Mouse (Mus musculus): ENCODE measurements around the gene Tssc4. TPM values are rescaled to one million over a fixed set of nuclear protein-coding genes. Genes with fewer than 3 reads are reported as not detected.

Gene Tssc4
- total RNA-seq, 2 experiments from 2014 or later = 15.3 TPM

GRCm38 (mm10) chr7:143064226-143064625, 4.8 kb upstream of the Tssc4 start:
- no peak for DNase-seq
- intact Hi-C loops (cut with DNase I) = no loop called here

GRCm38 (mm10) chr7:143065692-143066091, 3.4 kb upstream of the Tssc4 start:
- DNase-seq = no peak
- intact Hi-C loops (cut with DNase I) = no loop called here

GRCm38 (mm10) chr7:143067469-143067868, 1.6 kb upstream of the Tssc4 start:
- DNase-seq = no peak
- intact Hi-C loops (cut with DNase I) = no loop called here

- intact Hi-C loops (cut with DNase I) = loop anchor here (2.0 kb wide), 1 partner anchor 13 kb away; no protein-coding TSS in a partner anchor
Measured at GRCm38 (mm10) chr7:143067897-143068296, 1.2 kb upstream of the Tssc4 start.

GRCm38 (mm10) chr7:143068316-143068881, 650 bp upstream of the Tssc4 start:
- intact Hi-C loops (cut with DNase I) = loop anchor here (2.0 kb wide), 1 partner anchor 14 kb away; no protein-coding TSS in a partner anchor

More at GRCm38 (mm10) chr7:143067897-143068296, 1.2 kb upstream of the Tssc4 start:
- DNase-seq = no peak

GRCm38 (mm10) chr7:143069751-143070400, 827 bp downstream of the Tssc4 start:
- intact Hi-C loops (cut with DNase I) = loop anchor here (1.0 to 2.0 kb wide), 2 partner anchors 15 to 62 kb away; no protein-coding TSS in a partner anchor
- no peak for DNase-seq

More at GRCm38 (mm10) chr7:143068316-143068881, 650 bp upstream of the Tssc4 start:
- DNase-seq = peak in 1 of 2 experiments; percentile 33

GRCm38 (mm10) chr7:143070506-143071070, 1.5 kb downstream of the Tssc4 start:
- intact Hi-C loops (cut with DNase I) = no loop called here
- DNase-seq = no peak

- DNase-seq = no peak
- intact Hi-C loops (cut with DNase I) = no loop called here
Measured at GRCm38 (mm10) chr7:143072605-143073004, 3.6 kb downstream of the Tssc4 start.

GRCm38 (mm10) chr7:143073086-143073485, 4.0 kb downstream of the Tssc4 start:
- peak in 1 of 2 experiments; percentile 46 for DNase-seq

GRCm38 (mm10) chr7:143075394-143075793, 6.3 kb downstream of the Tssc4 start:
- intact Hi-C loops (cut with DNase I) = no loop called here
- DNase-seq = no peak

More at GRCm38 (mm10) chr7:143073086-143073485, 4.0 kb downstream of the Tssc4 start:
- intact Hi-C loops (cut with DNase I) = no loop called here

GRCm38 (mm10) chr7:143077351-143077750, 8.3 kb downstream of the Tssc4 start:
- intact Hi-C loops (cut with DNase I) = no loop called here
- DNase-seq = no peak

GRCm38 (mm10) chr7:143082024-143082423, 13.0 kb downstream of the Tssc4 start:
- no peak for DNase-seq
- intact Hi-C loops (cut with DNase I) = no loop called here

- DNase-seq = no peak
- intact Hi-C loops (cut with DNase I) = no loop called here
Measured at GRCm38 (mm10) chr7:143083708-143084107, 14.7 kb downstream of the Tssc4 start.

GRCm38 (mm10) chr7:143086366-143086765, 17.3 kb downstream of the Tssc4 start:
- DNase-seq = peak; percentile 79 to 90
- intact Hi-C loops (cut with DNase I) = loop anchor here (1.0 to 2.0 kb wide), 3 partner anchors 78 to 192 kb away; no protein-coding TSS in a partner anchor

GRCm38 (mm10) chr7:143087070-143087579, 18.1 kb downstream of the Tssc4 start:
- intact Hi-C loops (cut with DNase I) = loop anchor here (2.0 kb wide), 1 partner anchor 168 kb away; no protein-coding TSS in a partner anchor
- peak in 1 of 2 experiments; percentile 56 for DNase-seq

- DNase-seq = no peak
- intact Hi-C loops (cut with DNase I) = loop anchor here (1.0 to 2.0 kb wide), 3 partner anchors 44 to 373 kb away; no protein-coding TSS in a partner anchor
Measured at GRCm38 (mm10) chr7:143093847-143094246, 24.8 kb downstream of the Tssc4 start.

- intact Hi-C loops (cut with DNase I) = loop anchor here (1.0 to 2.0 kb wide), 3 partner anchors 43 to 372 kb away; no protein-coding TSS in a partner anchor
- peak; percentile 80 to 83 for DNase-seq
Measured at GRCm38 (mm10) chr7:143094592-143095553, 25.8 kb downstream of the Tssc4 start, which contains the start of gene Trpm5. Gene Trpm5, minus strand, starts transcription at chr7:143094642.

- no peak for DNase-seq
- intact Hi-C loops (cut with DNase I) = loop anchor here (2.0 kb wide), 2 partner anchors 57 to 371 kb away; no protein-coding TSS in a partner anchor
Measured at GRCm38 (mm10) chr7:143095554-143095907, 26.5 kb downstream of the Tssc4 start.

- intact Hi-C loops (cut with DNase I) = no loop called here
- no peak for DNase-seq
Measured at GRCm38 (mm10) chr7:143100759-143101158, 31.7 kb downstream of the Tssc4 start.
